Mouse (Mus musculus): ENCODE data around the gene Olfr1420. TPM values are rescaled to one million over a fixed set of nuclear protein-coding genes. Genes with fewer than 3 reads are reported as not detected.
"Not testable (repeated sequence)": the region's sequence is repeated elsewhere in the genome, so short reads cannot be mapped to it uniquely, and the experiment has no call there.

The Olfr1420 gene
- polyA plus RNA-seq, 1 experiment from 2014 or later: not detected

DNA sequence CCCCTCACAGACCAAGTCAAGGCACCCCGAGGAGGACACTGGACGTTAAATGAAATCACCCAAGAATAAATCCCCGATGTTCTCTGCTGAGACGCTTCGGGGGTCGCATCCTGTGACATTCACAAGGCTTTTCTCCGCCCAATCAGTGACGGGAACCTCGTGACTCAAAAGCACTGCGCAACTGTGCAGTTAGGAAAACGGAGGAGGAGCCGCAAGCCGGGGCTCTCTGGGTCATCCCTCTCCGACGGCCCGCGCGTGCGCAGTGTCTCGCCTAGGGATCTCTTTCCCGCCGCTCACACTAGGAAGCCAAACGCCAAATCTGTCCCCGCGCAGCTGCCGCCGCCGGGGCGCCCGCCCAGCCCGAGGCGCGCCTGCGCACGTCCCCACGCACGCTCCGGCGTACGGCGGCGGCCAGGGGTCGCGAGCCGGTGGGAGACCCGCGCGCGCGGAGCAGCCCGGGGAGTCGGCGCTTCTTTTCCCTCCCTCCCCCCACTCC lies 25.7 kb downstream of the Olfr1420 start, which contains the start of gene Patl1:
Gene Patl1 (plus strand): TSS at position 363 of the 496 bp plus-strand sequence.
- Histone ChIP-seq H3K36me3 (peaks cover 8% of the 10 kb centered on the region), H3K27me3 (no peaks in the 10 kb centered on the region), H3K4me2 (peak within 1 kb of the TSS; percentile 90), H3K9me3 (replicated peaks) (no peaks in the 10 kb centered on the region), H3K4me3 (replicated peaks) (peak within 1 kb of the TSS; percentile 93), H3K4me1 (replicated peaks) (peaks cover 33% of the 10 kb centered on the region), H3K9ac (peak within 1 kb of the TSS; percentile 95), H3K27ac (peak within 1 kb of the TSS; percentile 80)
- peak; percentile 96 for ATAC-seq (ENCODE audit: low read depth)
- under 1% methylated on average over 30 of the region's 53 CpGs for WGBS (ENCODE audit: insufficient replicate concordance)
- DNase-seq: peak; percentile 97

DNA sequence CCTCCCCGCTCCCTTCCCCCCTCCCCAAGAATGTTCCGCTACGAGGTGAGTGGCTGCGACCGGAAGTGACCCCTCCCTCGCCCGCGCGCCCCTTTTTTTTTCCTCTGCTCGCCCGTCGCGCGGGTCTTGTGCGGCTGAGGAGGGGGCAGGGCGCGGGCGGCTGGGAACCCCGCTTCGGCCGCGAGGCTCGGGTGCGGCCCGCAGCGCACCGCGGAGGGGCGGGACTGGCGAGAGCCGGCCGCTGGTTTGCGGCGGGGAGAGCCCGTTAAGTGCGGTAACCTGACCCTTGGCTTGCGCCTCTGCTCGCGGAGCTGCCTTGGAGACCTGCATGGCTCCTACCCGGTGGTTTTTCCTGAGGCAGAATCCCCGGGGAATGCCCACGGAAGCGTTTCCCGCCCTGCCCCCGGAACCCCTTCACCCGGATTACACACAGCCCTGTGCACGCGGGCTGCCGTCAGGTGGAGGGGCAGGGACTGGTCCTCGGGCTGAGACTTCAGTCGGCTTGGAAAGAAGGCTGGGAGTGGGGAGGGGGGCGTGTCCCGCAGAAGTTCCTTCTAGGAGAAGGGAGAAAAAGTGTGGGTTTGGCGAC lies 26.3 kb downstream of the Olfr1420 start:
- ATAC-seq (ENCODE audit: low read depth): peak; percentile 65

DNA sequence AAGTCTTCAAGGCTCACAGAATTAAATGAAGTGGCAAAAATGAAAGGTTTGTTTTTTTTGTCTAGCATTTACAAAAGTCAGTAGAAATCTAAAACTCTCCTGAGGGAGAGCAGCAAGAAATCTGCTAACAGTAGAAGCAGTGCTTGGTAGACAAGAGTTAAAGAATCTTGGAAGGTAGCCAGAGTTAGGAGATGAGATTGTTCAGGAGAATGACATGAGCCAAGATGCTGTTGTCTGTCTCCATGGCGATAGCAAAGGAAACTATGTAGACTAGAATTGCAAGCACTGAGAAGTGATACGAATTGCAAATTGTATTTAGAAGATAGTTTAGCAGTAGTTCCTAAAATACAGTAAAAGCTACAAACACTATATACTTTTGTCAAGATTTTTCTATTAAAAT lies 29.4 kb downstream of the Olfr1420 start:
- Histone ChIP-seq H3K4me1 (replicated peaks) (peaks cover 36% of the 10 kb centered on the region), H3K9me3 (replicated peaks) (no peaks in the 10 kb centered on the region), H3K36me3 (peaks cover 26% of the 10 kb centered on the region), H3K4me3 (replicated peaks) (no peak overlapping the region), H3K27me3 (no peaks in the 10 kb centered on the region), H3K4me2 (no peak overlapping the region), H3K9ac (no peak overlapping the region), H3K27ac (no peak overlapping the region)
- ATAC-seq (ENCODE audit: low read depth): no peak
- no peak for DNase-seq
- WGBS (ENCODE audit: insufficient replicate concordance): 66% methylated on average over 2 of the region's 2 CpGs

More for the DNA sequence above, 26.3 kb downstream of the Olfr1420 start:
- Histone ChIP-seq H3K27me3 (no peaks in the 10 kb centered on the region), H3K4me3 (replicated peaks) (peak overlapping the region; percentile 93), H3K4me1 (replicated peaks) (peaks cover 37% of the 10 kb centered on the region), H3K36me3 (peaks cover 12% of the 10 kb centered on the region), H3K27ac (peak overlapping the region; percentile 80), H3K9ac (peak overlapping the region; percentile 95), H3K4me2 (peak overlapping the region; percentile 87), H3K9me3 (replicated peaks) (no peaks in the 10 kb centered on the region)
- WGBS (ENCODE audit: insufficient replicate concordance): under 1% methylated on average over 43 of the region's 54 CpGs
- DNase-seq: peak; percentile 43

DNA sequence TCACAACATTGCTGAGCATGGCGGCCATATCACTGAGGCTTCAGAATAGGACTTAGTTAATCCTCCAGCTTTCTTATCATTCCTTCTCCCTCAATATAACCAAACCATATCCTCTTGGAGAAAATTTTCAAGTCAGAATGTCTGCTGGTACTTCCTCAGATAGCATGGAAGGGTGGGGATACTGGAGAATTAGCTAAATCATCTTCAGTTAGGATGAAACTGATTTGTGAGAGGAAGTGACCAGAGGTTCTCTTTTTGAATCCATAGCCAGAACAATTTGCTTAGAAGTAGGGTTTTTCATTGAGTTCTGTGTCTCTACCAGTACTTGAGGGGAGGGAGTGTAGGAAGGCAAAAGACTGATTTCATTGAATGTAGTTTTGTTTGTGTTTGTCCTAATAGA lies 35.7 kb downstream of the Olfr1420 start:
- no peak for ATAC-seq (ENCODE audit: low read depth)
- no peak overlapping the region for H3K4me3 ChIP-seq (replicated peaks)
- H3K9me3 ChIP-seq (replicated peaks): no peaks in the 10 kb centered on the region
- no peak overlapping the region for H3K4me2 ChIP-seq
- H3K27me3 ChIP-seq: no peaks in the 10 kb centered on the region
- H3K9ac ChIP-seq: no peak overlapping the region
- peaks cover 9% of the 10 kb centered on the region for H3K4me1 ChIP-seq (replicated peaks)
- no peak for DNase-seq
- no peak overlapping the region for H3K27ac ChIP-seq
- WGBS (ENCODE audit: insufficient replicate concordance): 78% methylated on average over 1 of the region's 1 CpGs
- peaks cover 68% of the 10 kb centered on the region for H3K36me3 ChIP-seq

DNA sequence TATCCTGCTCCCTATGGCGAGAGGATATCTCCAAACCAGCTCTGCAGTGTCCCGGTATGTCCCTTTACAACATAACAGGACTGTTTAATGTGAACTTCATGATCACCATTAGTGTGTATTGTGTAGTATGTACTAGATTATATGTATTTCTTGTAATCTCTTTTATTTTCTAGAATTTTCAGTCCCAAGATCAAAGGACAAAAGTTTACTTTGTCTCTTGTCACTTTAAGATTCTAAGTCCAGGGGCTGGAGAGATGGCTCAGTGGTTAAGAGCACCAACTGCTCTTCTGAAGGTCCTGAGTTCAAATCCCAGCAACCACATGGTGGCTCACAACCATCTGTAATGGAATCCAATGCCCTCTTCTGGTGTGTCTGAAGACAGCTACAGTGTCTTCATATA lies 36.1 kb downstream of the Olfr1420 start:
- H3K9ac ChIP-seq; H3K27me3 ChIP-seq; H3K4me2 ChIP-seq; ATAC-seq (ENCODE audit: low read depth); H3K9me3 ChIP-seq (replicated peaks); H3K4me3 ChIP-seq (replicated peaks); H3K4me1 ChIP-seq (replicated peaks); DNase-seq; H3K27ac ChIP-seq: not testable (repeated sequence)
- H3K36me3 ChIP-seq: peaks cover 67% of the 10 kb centered on the region
- 93% methylated on average over 2 of the region's 2 CpGs for WGBS (ENCODE audit: insufficient replicate concordance)

DNA sequence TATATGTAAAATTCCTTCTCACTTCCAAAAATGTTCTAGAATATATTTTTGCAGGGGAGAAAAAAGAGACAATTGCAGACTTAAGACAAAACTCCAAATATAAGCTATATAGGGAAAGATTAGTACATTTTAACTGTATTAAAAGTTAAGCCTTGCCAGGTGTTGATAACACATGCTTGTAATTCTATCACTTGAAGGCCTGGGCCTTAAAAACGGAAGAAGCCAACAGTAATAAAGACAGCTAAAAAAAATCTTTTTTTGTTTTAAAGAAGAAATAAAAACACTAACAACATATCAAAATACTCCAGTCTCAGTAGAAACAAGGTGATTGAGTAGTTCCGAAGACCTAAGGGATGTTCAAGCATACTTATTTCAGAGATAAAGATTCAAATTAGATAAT lies 40.0 kb downstream of the Olfr1420 start:
- 75% methylated on average over 2 of the region's 2 CpGs for WGBS (ENCODE audit: insufficient replicate concordance)
- Histone ChIP-seq H3K4me3 (replicated peaks) (no peak overlapping the region), H3K36me3 (peaks cover 78% of the 10 kb centered on the region), H3K9me3 (replicated peaks) (no peaks in the 10 kb centered on the region), H3K4me2 (no peak overlapping the region), H3K27ac (no peak overlapping the region), H3K9ac (no peak overlapping the region), H3K27me3 (no peaks in the 10 kb centered on the region), H3K4me1 (replicated peaks) (peaks cover 19% of the 10 kb centered on the region)
- no peak for DNase-seq
- no peak for ATAC-seq (ENCODE audit: low read depth)

DNA sequence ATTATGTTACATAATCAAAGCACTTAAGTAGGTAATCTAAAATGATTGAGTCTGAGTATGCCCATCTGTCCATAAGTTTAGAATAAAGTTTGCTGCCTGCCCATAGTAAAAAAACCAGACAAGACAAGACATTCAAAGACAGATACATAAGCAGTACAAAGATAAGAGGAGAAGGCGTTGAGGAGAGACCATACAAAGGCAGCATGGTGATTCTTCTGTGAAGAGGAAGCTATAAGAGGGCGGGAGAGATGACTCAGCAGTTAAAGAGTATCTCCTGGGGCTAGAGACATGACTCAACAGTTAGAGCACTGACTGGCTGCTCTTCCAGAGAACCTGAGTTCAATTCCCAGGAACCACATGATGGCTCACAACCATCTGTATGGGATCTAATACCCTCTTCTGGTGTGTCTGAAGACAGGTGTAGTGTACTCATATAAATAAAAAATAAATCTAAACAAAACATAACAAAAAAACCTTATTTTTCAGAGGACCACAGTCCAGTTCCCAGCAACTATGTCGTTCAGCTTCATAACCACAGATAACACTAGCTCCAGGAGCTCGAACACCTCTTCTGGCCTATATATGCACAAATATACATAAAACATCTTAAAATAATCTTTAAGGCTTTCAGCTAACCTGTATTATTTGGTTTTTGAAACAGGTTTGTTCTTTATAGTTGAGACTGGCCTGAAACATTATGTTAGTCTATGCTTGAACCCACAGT lies 41.8 kb downstream of the Olfr1420 start:
- H3K9me3 ChIP-seq (replicated peaks): no peaks in the 10 kb centered on the region
- H3K9ac ChIP-seq: no peak overlapping the region
- H3K27me3 ChIP-seq: no peaks in the 10 kb centered on the region
- WGBS (ENCODE audit: insufficient replicate concordance): 32% methylated on average over 4 of the region's 4 CpGs
- ATAC-seq (ENCODE audit: low read depth) (peak; percentile 99), DNase-seq (peak; percentile 70)
- peaks cover 78% of the 10 kb centered on the region for H3K36me3 ChIP-seq
- peak overlapping the region; percentile 66 for H3K27ac ChIP-seq
- H3K4me1 ChIP-seq (replicated peaks): peaks cover 19% of the 10 kb centered on the region
- H3K4me3 ChIP-seq (replicated peaks): no peak overlapping the region
- H3K4me2 ChIP-seq: no peak overlapping the region

DNA sequence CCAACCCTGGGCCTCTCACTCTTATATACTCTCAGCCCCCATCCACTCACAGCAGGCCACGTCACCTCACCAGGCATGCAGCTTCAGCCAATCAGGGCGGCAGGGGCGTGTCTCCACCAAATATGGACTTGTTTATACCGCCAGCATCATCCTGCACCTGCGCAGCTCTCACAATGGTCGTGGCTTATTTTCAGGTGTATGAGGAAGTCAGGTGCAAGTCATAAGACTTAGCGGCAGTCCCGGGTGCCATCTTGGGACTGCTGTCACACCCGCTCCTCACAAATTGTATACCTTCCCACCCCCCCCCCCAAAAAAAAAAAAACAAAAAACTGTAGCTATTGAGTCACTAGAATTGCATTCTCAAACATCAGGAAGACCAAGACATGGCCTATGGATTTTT lies 60.1 kb downstream of the Olfr1420 start:
- H3K4me3 ChIP-seq (replicated peaks); H3K4me1 ChIP-seq (replicated peaks); H3K27me3 ChIP-seq; DNase-seq; H3K9ac ChIP-seq; ATAC-seq (ENCODE audit: low read depth); H3K27ac ChIP-seq; H3K4me2 ChIP-seq; H3K9me3 ChIP-seq (replicated peaks): not testable (repeated sequence)
- 87% methylated on average over 9 of the region's 9 CpGs for WGBS (ENCODE audit: insufficient replicate concordance)
- H3K36me3 ChIP-seq: peaks cover 37% of the 10 kb centered on the region

Small RNA genes within 50 kb of the gene (microRNA-seq; reads per million reads assigned to microRNA genes)
- gene Mir6994: 12.3 reads per million, percentile 27 among the genes with 10 or more reads in this experiment

Other genes with a start within 250 kb of the Olfr1420 start
- gene Ms4a3, start 245.7 kb upstream of the Olfr1420 start, polyA plus RNA-seq (2015; fragmentation: Nextera tagmentation; extraction: Ambion mirVana): 14.7 and 15.1 TPM in 2 replicates
- gene Oosp2, start 226.0 kb upstream of the Olfr1420 start, polyA plus RNA-seq (2015; fragmentation: Nextera tagmentation; extraction: Ambion mirVana): 0.49 TPM in 1 of 2 replicates, not detected in the other
- gene Oosp1, start 195.4 kb upstream of the Olfr1420 start, polyA plus RNA-seq (2015; fragmentation: Nextera tagmentation; extraction: Ambion mirVana): not detected in 2 replicates
- not detected in 2 replicates for gene Oosp3, start 189.5 kb upstream of the Olfr1420 start, polyA plus RNA-seq (2015; fragmentation: Nextera tagmentation; extraction: Ambion mirVana)
- not detected in 2 replicates for gene Gif, start 139.0 kb upstream of the Olfr1420 start, polyA plus RNA-seq (2015; fragmentation: Nextera tagmentation; extraction: Ambion mirVana)
- gene Mrpl16, start 116.2 kb upstream of the Olfr1420 start, polyA plus RNA-seq (2015; fragmentation: Nextera tagmentation; extraction: Ambion mirVana): 53.8 and 55.6 TPM in 2 replicates
- 1.9 and 2.0 TPM in 2 replicates for gene Stx3, start 67.2 kb upstream of the Olfr1420 start, polyA plus RNA-seq (2015; fragmentation: Nextera tagmentation; extraction: Ambion mirVana)
- gene Olfr1417, start 47.3 kb upstream of the Olfr1420 start, polyA plus RNA-seq (2015; fragmentation: Nextera tagmentation; extraction: Ambion mirVana): not detected in 2 replicates
- not detected in 2 replicates for gene Olfr1418, start 25.5 kb upstream of the Olfr1420 start, polyA plus RNA-seq (2015; fragmentation: Nextera tagmentation; extraction: Ambion mirVana)
- not detected in 2 replicates for gene Olfr1419, start 11.5 kb upstream of the Olfr1420 start, polyA plus RNA-seq (2015; fragmentation: Nextera tagmentation; extraction: Ambion mirVana)
- 6.2 and 8.1 TPM in 2 replicates for gene Patl1, start 25.8 kb downstream of the Olfr1420 start, polyA plus RNA-seq (2015; fragmentation: Nextera tagmentation; extraction: Ambion mirVana)
- gene Osbp, start 79.4 kb downstream of the Olfr1420 start, polyA plus RNA-seq (2015; fragmentation: Nextera tagmentation; extraction: Ambion mirVana): 2.2 and 2.4 TPM in 2 replicates
- 0.03 TPM in 1 of 2 replicates, not detected in the other for gene Olfr1423, start 154.8 kb downstream of the Olfr1420 start, polyA plus RNA-seq (2015; fragmentation: Nextera tagmentation; extraction: Ambion mirVana)
- not detected in 2 replicates for gene Olfr1424, start 176.1 kb downstream of the Olfr1420 start, polyA plus RNA-seq (2015; fragmentation: Nextera tagmentation; extraction: Ambion mirVana)
- not detected in 2 replicates for gene Olfr1425, start 191.2 kb downstream of the Olfr1420 start, polyA plus RNA-seq (2015; fragmentation: Nextera tagmentation; extraction: Ambion mirVana)
- not detected in 2 replicates for gene Olfr1426, start 205.4 kb downstream of the Olfr1420 start, polyA plus RNA-seq (2015; fragmentation: Nextera tagmentation; extraction: Ambion mirVana)
- not detected in 2 replicates for gene Olfr1427, start 216.8 kb downstream of the Olfr1420 start, polyA plus RNA-seq (2015; fragmentation: Nextera tagmentation; extraction: Ambion mirVana)
- not detected in 2 replicates for gene Olfr1428, start 229.3 kb downstream of the Olfr1420 start, polyA plus RNA-seq (2015; fragmentation: Nextera tagmentation; extraction: Ambion mirVana)
- not detected in 2 replicates for gene Olfr76, start 236.6 kb downstream of the Olfr1420 start, polyA plus RNA-seq (2015; fragmentation: Nextera tagmentation; extraction: Ambion mirVana)

All from liver, embryonic 13.5 days (tissue).